Mouse (Mus musculus): ENCODE data around the gene Ccdc97.

DNA sequence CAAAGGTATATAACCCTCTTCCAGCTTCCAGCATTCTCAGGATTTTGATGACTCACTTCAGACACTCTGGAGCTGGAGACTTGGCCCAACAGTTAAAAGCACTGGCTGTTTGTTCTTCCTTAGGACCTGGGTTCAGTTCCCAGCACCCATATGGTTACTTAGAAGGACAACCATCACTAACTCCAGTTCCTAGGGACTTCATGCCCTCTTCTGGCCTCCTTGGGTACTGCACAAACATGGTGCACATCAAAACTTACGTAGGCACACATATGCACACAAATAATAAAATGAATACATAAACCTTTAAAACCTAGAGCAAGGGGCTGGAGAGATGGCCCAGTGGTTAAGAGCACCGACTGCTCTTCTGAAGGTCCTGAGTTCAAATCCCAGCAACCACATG, 16.5 kb downstream of the Ccdc97 start:
- TF ChIP-seq CTCF (IDR thresholded peaks at IDR 0.05; ENCODE audit: control insufficient read depth, insufficient read depth, insufficient read length) (no peak), USF1 (IDR thresholded peaks at IDR 0.05; ENCODE audit: low read depth) (no peak), MYOD1 (IDR thresholded peaks at IDR 0.05; ENCODE audit: control insufficient read depth, insufficient read length, low read depth) (no peak)

Data from C2C12 (cell line).